Mouse (Mus musculus): ENCODE results near the gene Rpl5. TPM values are rescaled to one million over a fixed set of nuclear protein-coding genes. Genes with fewer than 3 reads are reported as not detected.
"Not testable (repeated sequence)": the region's sequence is repeated elsewhere in the genome, so short reads cannot be mapped to it uniquely, and the experiment has no call there.

Rpl5 gene
- total and polyA plus RNA-seq, 2 experiments from 2014 or later = 57.8 to 106 TPM

DNA sequence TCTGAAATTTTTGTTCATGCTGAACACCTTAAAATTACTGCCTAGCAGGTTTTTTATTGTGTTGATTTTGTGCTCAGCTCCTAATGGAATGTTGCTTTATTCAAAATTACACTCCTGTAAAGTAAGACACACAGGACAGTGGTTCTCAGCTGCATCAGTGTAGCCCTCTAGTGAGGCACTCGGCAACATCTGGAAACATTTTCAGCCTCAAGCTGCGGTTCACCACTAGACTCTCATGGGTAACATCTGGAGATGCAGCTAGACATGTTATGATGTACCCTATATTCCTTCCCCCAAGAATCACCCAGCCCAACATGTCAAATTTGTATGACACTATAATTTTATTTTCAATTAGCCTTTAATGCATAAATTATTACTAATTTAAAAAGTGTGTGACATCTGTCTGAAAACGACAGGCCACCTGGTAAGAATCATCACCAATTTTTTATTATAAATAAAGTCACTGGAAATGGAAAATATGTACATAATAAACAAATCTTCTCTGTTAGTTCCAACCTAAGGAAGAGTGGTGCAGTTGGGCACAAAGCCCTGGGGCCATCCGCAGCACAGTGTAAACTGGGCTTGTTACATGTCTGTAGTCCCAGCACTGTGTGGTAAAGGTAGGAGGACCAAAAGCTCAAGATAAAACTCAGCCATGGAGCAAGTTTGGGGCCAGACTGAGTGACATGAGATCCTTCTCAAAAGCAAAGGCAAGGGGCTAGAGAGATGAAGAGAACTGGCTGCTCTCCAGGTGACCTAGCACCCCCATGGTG is 33.1 kb downstream of the Rpl5 start:
- no peak overlapping the region for H3K27ac ChIP-seq
- H3K27me3 ChIP-seq (ENCODE audit: insufficient read depth, low read length) = no peaks in the 10 kb centered on the region
- H3K9ac ChIP-seq (replicated peaks; ENCODE audit: low read length) = no peak overlapping the region
- H3K4me1 ChIP-seq (ENCODE audit: insufficient read depth, low read length) = no peaks in the 10 kb centered on the region
- no peaks in the 10 kb centered on the region for H3K36me3 ChIP-seq (ENCODE audit: insufficient read depth, low read length)
- H3K4me3 ChIP-seq (ENCODE audit: low read length) = no peak overlapping the region
- DNase-seq (ENCODE audit: low spot score) = no peak
- no peak for TF ChIP-seq CTCF (IDR thresholded peaks at IDR 0.05; ENCODE audit: low read depth)
- 80% methylated on average over 4 of the region's 4 CpGs for WGBS
- H3K4me2 ChIP-seq (ENCODE audit: low read depth, low read length) = no peak overlapping the region
- H3K9me3 ChIP-seq (ENCODE audit: low read length) = no peaks in the 10 kb centered on the region
- ATAC-seq = no peak

DNA sequence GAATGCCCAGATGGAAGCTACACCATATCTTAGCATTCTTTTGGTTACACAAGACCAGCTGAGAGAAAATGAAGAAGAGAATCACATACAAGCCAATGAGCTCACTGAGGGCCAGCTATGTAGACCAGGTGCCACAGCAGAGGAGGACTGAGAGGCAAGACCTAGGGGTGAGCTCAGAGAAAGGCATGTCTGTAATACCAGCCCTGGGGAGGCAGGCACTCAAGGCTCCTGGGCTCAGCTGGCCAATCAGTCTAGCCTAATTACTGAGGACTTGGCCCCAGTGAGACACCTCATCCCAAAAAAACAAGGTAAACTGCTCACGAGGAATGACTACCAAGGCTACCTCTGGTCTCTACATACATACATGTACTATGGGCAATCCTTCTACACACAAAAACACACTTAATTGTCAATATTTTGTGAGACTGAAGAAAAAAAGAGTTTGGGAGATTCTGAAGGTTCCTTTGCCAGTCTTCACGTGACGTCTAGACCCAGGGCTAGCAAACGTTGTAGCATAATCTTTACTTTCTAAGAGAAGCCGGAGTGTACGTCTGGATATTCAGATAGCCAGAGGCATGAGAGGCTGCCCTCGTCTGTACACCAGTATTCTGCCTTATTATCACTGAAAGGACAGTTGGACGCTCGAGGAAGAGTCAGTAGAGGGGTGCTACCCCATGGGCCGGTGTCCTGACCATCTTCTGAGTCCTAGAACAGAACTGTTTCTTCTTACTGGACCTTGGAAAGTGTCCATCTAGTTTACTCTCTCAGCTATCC is 34.7 kb downstream of the Rpl5 start:
- WGBS = 89% methylated on average over 10 of the region's 10 CpGs
- H3K4me1 ChIP-seq (ENCODE audit: insufficient read depth, low read length) = no peaks in the 10 kb centered on the region

DNA sequence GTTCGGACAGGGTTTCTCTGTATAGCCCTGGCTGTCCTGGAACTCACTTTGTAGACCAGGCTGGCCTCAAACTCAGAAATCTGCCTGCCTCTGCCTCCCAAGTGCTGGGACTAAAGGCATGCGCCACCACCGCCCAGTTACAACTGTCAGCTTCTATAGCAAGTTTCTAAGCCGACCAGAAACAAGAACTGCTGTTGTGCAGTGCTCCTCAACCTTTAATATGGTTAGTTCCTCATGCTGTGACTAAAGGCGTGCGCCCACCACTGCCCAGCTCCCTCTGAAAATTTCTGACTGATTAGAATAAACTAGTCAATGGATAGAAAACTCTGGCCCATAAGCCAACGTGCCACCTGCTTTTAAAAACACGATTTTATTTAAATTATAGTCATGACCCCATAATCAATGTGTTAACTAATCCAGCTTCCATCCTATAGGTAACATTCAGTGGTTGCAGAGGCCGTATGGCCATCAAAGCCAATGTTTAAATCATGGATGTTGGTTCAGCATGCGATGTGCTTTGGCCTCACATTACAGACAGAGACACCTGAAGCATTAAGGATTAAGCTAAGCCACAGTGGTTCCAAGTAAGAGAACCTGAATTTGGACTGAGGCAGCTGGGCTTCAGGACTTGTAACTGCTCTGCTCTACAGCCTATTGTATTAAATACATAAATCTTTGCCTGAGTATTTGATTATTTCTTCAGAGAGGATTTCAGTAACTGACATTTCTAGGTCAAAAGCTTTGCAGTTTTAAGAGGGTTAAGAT is 36.5 kb downstream of the Rpl5 start:
- Histone ChIP-seq H3K9me3 (ENCODE audit: low read length) (no peaks in the 10 kb centered on the region), H3K4me1 (ENCODE audit: insufficient read depth, low read length) (no peaks in the 10 kb centered on the region), H3K27ac (no peak overlapping the region), H3K4me3 (ENCODE audit: low read length) (no peak overlapping the region), H3K36me3 (ENCODE audit: insufficient read depth, low read length) (no peaks in the 10 kb centered on the region), H3K9ac (replicated peaks; ENCODE audit: low read length) (no peak overlapping the region), H3K27me3 (ENCODE audit: insufficient read depth, low read length) (no peaks in the 10 kb centered on the region), H3K4me2 (ENCODE audit: low read depth, low read length) (no peak overlapping the region)
- DNase-seq (ENCODE audit: low spot score) (no peak), ATAC-seq (no peak)
- TF ChIP-seq CTCF (IDR thresholded peaks at IDR 0.05; ENCODE audit: low read depth) = no peak
- WGBS = 93% methylated on average over 10 of the region's 10 CpGs

More for the DNA sequence above, 34.7 kb downstream of the Rpl5 start:
- Histone ChIP-seq H3K36me3 (ENCODE audit: insufficient read depth, low read length) (no peaks in the 10 kb centered on the region), H3K4me3 (ENCODE audit: low read length) (no peak overlapping the region), H3K4me2 (ENCODE audit: low read depth, low read length) (no peak overlapping the region), H3K27me3 (ENCODE audit: insufficient read depth, low read length) (no peaks in the 10 kb centered on the region), H3K27ac (no peak overlapping the region), H3K9ac (replicated peaks; ENCODE audit: low read length) (no peak overlapping the region), H3K9me3 (ENCODE audit: low read length) (no peaks in the 10 kb centered on the region)
- no peak for DNase-seq (ENCODE audit: low spot score)
- ATAC-seq = no peak
- TF ChIP-seq CTCF (IDR thresholded peaks at IDR 0.05; ENCODE audit: low read depth) = no peak

DNA sequence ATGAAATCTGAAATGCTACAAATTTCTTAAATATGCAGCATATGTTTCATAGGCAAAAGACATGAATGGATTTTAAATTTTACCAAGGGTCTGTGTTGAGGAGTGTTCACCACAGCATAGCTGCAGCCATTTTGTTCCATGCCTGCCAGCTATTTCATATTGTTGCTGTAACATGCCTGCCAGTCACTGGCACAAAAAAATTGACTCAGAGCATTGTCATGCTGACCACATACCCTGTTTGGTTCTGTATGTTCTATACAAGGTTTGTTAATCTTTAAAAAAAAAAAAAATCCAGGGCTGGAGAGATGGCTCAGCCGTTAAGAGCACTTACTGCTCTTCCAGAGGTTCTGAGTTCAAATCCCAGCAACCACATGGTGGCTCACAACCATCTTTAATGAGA is 38.2 kb downstream of the Rpl5 start:
- H3K9me3 ChIP-seq (ENCODE audit: low read length); DNase-seq (ENCODE audit: low spot score); H3K4me3 ChIP-seq (ENCODE audit: low read length); H3K27ac ChIP-seq; H3K4me1 ChIP-seq (ENCODE audit: insufficient read depth, low read length); H3K4me2 ChIP-seq (ENCODE audit: low read depth, low read length); H3K36me3 ChIP-seq (ENCODE audit: insufficient read depth, low read length); ATAC-seq; H3K9ac ChIP-seq (replicated peaks; ENCODE audit: low read length); H3K27me3 ChIP-seq (ENCODE audit: insufficient read depth, low read length): not testable (repeated sequence)
- WGBS = 55% methylated on average over 1 of the region's 1 CpGs

DNA sequence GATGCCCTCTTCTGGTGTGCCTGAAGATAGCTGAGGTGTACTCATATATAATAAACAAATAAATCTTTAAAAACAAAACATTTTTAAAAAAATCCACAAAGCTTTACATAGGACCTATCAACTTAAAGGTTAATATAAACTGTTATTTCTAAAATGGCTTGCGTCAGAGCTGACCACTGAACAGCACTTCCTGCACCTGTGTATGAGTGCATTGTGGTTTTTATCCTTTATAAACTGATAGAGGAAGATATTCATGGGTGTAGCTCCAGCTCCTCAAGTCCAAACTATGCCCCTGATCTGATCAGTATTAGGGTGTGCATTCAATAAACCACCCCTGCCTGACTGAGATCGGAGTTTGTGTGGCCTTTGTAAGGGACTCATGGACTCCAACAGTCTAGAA is 38.6 kb downstream of the Rpl5 start:
- Histone ChIP-seq H3K27ac (no peak overlapping the region), H3K4me3 (ENCODE audit: low read length) (no peak overlapping the region), H3K9ac (replicated peaks; ENCODE audit: low read length) (no peak overlapping the region), H3K27me3 (ENCODE audit: insufficient read depth, low read length) (no peaks in the 10 kb centered on the region), H3K9me3 (ENCODE audit: low read length) (no peaks in the 10 kb centered on the region), H3K36me3 (ENCODE audit: insufficient read depth, low read length) (no peaks in the 10 kb centered on the region), H3K4me2 (ENCODE audit: low read depth, low read length) (no peak overlapping the region), H3K4me1 (ENCODE audit: insufficient read depth, low read length) (no peaks in the 10 kb centered on the region)
- ATAC-seq (no peak), DNase-seq (ENCODE audit: low spot score) (no peak)
- no peak for TF ChIP-seq CTCF (IDR thresholded peaks at IDR 0.05; ENCODE audit: low read depth)
- 96% methylated on average over 2 of the region's 2 CpGs for WGBS

DNA sequence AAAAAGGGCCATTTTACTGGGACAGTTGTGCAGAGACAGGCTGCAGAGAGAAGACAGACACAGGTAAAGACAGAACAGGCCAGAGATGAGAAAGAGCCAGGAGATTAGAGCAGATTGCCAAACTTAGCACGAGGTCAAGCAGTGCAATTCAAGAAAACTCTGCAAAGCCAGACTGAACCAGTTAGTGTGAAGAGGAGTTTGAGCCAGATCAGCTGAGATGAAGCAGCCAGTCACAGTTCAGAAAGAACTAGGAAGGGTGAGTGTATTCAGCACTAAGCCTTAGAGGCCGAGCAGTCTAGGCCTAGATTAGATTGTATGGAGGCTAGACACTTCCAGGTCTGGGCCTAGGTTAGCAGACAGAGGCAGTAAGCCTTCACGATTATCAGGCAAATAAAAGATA is 39.4 kb downstream of the Rpl5 start:
- Histone ChIP-seq H3K4me3 (ENCODE audit: low read length) (no peak overlapping the region), H3K36me3 (ENCODE audit: insufficient read depth, low read length) (no peaks in the 10 kb centered on the region), H3K4me1 (ENCODE audit: insufficient read depth, low read length) (no peaks in the 10 kb centered on the region), H3K4me2 (ENCODE audit: low read depth, low read length) (no peak overlapping the region), H3K9me3 (ENCODE audit: low read length) (no peaks in the 10 kb centered on the region), H3K27me3 (ENCODE audit: insufficient read depth, low read length) (no peaks in the 10 kb centered on the region), H3K9ac (replicated peaks; ENCODE audit: low read length) (no peak overlapping the region), H3K27ac (no peak overlapping the region)
- DNase-seq (ENCODE audit: low spot score) (no peak), ATAC-seq (no peak)
- TF ChIP-seq CTCF (IDR thresholded peaks at IDR 0.05; ENCODE audit: low read depth) = no peak
- WGBS = 83% methylated on average over 3 of the region's 3 CpGs

Measured in hindbrain, postnatal 0 days (tissue).